Mouse (Mus musculus) urinary bladder, postnatal 36 days (tissue): Measurements from ENCODE around the gene Pdzd7.
"Not testable (repeated sequence)": the region's sequence is repeated elsewhere in the genome, so short reads cannot be mapped to it uniquely, and the experiment has no call there.

ENCODE experiments used
- DNase-seq, 2 experiments: peaks; one replicate each; pipeline ENCODE4 v3.0.0; 2022; ENCODE audit warnings: low spot score in 2 of 2, mixed read lengths in 1 of 2

Pdzd7 gene

DNA sequence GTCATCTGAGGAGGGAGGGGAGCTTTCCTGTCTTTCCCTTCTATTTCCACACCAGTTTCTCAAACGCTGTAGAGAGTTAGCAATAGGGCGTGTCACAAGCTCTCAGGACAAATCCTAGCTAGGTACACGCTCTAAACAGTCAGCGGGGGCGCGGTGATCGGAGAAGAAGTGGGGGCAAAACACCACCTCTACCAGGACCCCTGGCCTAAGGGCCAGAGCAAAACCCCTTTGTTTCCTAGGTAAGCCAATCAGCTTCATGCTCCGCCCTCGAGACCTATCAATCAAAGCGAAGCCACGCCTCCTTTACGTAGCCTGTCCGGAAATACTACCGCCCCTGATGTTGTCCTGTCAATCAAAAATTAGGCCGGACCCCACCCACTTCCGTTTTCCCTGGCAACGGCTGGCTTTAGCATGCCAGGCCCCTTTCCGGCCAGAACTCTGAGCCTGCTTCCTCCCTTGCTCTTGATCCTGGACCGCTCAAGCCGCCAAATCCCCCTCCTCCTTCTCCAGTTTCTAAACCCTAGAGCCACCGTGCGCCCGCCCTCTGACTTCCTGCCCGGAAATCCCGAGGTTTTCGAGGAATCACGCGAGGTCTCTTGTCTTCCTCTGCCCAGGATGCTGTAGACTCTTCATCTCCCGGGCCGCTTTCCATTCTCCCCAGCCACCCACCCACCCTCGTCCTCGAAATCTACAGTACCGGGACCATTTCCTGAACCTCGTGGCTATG, 12.8 kb upstream of the Pdzd7 start:
- peak; percentile 92 to 93 for DNase-seq

- no peak for DNase-seq
Observed at GRCm38 (mm10) chr19:45057724-45058112, 12.2 kb upstream of the Pdzd7 start.

- no peak for DNase-seq
Observed at GRCm38 (mm10) chr19:45056908-45057698, 11.6 kb upstream of the Pdzd7 start.

- no peak for DNase-seq
Observed at GRCm38 (mm10) chr19:45056364-45056763, 10.8 kb upstream of the Pdzd7 start.

- no peak for DNase-seq
Observed at GRCm38 (mm10) chr19:45054892-45055690, 9.6 kb upstream of the Pdzd7 start.

GRCm38 (mm10) chr19:45053451-45053850, 7.9 kb upstream of the Pdzd7 start:
- no peak for DNase-seq

DNA sequence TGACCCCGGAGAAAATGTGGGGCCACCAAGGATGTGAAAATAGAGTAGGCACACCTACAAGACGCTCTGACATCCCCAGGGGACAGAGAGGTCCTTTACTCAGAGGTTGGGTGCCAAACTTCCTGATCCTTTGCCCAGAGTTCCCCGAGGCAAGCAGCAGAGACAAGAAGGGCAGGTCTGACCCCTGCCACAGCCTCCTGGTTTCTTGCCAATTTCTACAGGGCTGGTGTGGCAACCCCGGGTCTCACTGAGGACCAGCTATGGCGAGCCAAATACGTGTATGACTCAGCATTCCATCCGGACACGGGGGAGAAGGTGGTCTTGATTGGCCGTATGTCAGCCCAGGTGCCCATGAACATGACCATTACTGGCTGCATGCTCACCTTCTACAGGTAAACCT, 4.0 kb upstream of the Pdzd7 start:
- no peak for DNase-seq

DNA sequence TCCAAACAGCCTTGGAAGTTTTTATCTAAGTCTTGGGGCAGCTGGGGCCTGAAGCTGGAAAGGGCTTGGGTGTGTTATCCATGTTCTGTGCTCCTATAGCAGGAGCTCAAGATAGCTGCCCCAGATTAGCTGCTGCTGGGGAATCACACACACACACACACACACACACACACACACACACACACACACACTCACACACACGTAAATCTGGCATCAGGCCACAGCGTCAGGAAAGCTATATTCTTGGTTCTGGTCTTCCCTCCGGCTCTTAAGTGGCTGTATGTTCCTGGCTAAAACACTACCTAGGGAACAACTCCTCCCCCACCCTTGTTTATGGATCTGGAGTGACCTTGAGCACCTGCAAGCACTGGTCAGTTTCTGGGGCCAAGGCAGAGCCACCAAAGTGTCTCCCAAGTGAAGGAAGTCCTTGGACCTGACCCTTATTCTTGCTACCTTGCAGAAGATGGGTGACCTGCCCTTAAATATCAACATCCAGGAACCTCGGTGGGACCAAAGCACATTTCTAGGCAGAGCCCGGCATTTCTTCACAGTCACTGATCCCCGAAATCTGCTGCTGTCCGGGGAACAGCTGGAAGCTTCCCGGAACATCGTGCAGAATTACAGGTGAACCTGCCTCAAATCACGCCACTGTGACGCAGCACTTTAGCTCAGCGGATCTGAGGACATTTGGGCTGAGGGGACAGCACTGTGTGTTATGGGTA, 3.3 kb upstream of the Pdzd7 start:
- DNase-seq, result no peak

GRCm38 (mm10) chr19:45047935-45048643, 2.6 kb upstream of the Pdzd7 start:
- DNase-seq, result peak; percentile 62 to 75

DNA sequence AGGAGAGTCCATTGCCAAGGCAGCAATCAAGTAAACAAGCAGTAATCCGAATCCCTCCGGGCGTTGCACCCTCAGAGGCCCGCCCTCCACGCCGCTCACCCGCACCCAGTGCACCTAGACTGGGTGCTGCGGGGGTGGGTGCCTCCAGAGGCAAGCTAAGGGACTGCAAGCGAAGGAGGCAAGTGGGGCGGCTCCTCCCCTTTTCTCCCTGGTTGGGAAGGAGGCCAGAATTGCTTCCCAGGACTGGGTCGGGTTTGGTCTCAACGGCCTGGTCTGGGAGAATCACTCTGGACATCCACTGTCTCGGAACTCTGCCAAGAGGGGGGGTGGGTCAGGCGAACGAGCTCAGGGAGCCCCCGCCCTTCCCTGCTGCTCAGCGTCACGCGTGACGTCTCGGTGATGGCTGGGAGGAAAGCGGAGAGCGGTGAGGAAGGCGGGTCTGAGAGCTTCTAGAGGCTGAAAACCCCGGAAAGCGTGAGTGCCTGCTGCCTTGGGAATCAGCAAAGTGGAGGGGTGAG, 2.0 kb upstream of the Pdzd7 start, which contains the start of gene Sfxn3:
TSS of gene Sfxn3 (plus strand) at position 87 of the 518 bp plus-strand sequence.
- peak; percentile 92 to 94 for DNase-seq

DNA sequence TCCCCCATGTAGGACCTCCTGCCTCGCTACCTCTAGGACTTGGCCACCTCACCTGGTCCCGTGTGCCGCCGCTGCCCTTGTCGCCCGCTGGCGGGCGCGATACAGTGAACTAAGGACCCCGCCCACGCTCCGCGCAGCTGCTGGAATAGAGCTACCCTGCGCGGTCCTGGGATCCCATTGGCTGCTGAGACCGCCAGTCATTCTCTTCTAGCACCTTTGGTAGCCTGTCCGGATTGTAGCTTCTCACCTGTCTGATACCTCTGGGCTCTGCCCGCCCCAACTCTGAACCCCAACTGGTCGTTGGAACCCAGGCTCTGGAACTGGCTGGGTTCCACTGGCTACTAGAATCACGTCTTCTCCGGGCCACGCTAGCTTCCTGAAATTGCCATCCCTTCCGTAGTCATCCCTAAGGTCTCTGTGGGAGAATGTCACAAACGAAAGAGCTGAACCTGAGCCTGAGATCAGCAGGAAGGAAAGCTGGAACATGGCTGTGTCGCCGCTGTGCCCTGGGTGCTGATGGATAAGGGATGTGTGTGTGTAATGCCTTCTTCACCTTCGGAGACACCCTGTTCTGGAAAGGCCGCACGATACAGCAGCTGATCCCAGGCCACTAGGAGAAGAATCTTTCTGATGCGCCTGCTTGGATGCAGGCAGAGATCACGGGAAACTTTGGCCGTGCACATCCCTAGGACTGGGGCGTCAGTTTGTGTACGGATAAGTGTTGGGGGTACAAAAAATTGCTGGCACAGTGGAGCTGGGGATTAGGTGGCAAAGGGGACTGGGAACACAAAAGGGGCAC, 1.2 kb upstream of the Pdzd7 start:
- DNase-seq, result peak; percentile 83

DNA sequence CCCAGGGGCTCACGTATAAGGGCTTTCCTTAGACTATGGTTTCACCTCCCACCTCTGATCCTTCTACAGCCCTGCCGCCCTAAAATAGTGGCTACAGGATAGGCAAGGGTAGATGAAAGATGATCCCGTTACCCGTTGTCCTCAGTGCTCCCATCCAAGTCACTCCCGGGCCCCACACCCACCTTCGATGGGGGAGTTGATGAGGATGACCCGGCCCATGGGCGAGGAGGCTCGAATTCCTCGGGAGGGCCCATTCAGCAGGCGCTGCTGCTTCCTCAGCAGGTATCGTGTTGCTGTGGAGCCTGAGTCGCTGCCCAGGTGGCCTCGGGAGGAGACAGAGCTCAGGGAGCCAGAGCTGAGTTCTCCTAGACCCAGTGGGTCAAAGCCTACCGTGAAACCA, 281 bp downstream of the Pdzd7 start:
- DNase-seq, result no peak

DNA sequence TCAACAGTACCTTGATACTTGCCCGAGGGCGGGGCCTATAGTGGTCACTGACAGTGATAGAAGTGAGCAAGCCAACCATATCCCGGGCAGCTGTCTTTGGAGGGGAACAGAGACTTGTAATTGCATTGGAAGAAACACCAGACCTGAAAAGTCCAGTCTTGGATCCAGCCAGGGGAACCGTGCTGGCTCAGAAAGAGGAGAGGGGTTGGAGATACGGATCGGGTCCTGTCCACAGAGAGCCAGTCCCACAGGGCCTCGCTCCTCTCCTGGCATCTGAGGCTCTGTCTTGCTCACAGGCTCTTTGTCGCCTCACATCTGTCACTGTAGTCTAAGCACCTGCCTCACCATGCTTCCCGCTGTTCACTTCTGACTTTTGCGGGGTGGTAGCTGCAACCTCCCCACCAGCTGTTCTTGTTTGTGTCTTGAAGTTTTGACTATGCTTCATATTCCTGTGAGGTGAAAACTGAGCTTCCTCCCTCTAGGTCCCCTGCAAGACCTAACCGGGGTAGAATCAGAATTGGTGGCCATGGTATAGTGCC, 1.1 kb downstream of the Pdzd7 start:
- no peak for DNase-seq

GRCm38 (mm10) chr19:45040214-45040613, 5.3 kb downstream of the Pdzd7 start:
- no peak for DNase-seq

- DNase-seq, result not testable (repeated sequence)
Observed at GRCm38 (mm10) chr19:45038198-45038597, 7.3 kb downstream of the Pdzd7 start.

DNA sequence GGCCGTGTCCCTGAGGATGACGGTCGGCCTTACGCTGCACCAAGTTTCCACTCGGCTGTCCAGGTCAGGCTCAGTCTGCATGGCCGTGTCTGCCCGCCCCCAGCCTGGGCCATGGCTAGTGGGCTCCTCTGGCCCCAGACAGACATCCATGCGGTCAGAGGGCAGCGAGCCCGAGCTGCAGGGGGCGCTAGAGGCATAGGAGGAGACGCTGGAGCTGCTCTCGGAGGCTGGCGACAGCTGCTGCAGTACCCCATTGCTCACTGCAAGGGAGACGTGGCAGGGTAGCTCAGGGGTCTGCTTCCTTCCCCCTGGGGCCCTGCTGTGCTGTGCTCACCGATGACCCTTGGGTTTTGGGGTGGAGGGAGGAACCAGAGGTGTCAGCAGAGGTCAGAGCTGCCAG, 8.7 kb downstream of the Pdzd7 start:
- no peak for DNase-seq

- no peak for DNase-seq
Observed at GRCm38 (mm10) chr19:45032570-45033332, 12.8 kb downstream of the Pdzd7 start.

DNA sequence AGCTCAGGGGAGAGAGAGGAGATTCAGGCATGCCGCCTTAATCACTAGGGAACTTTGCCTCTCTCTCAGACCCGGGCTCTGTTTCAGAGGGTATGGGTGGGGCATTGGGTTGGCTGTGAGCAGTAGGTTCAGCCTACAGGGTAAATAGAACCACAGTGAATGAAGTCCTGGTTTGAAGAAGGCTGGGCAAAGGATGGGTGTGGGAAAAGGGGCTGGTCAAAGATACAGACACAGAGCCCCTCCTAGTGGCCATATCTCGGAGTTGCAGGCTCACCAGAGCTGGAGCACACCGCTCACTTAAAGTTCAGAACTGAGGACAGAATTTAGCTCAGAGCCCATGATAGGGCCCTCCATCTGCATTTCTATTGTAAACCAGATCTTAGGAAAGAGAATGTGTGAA, 13.7 kb downstream of the Pdzd7 start:
- peak; percentile 70 to 80 for DNase-seq
